Mouse (Mus musculus) 416B (cell line): ENCODE data around the gene Itga10.
"Not testable (repeated sequence)": the region's sequence is repeated elsewhere in the genome, so short reads cannot be mapped to it uniquely, and the experiment has no call there.

Experiments used
- DNase-seq: peaks from one replicate; pipeline ENCODE4 v3.0.0; 2011; ENCODE audit warnings: low read depth

Itga10 gene

GRCm38 (mm10) chr3:96634928-96635879, 10.2 kb upstream of the Itga10 start, which contains the start of the genes Pex11b and Gm42957:
Gene Pex11b (plus strand): TSS chr3:96635376.
Gene Gm42957 (plus strand): TSS chr3:96635474.
- peak; percentile 89 for DNase-seq

- DNase-seq = no peak
Observed at GRCm38 (mm10) chr3:96635906-96636305, 9.5 kb upstream of the Itga10 start.

- DNase-seq = peak; percentile 37
Observed at GRCm38 (mm10) chr3:96636448-96636847, 8.9 kb upstream of the Itga10 start.

GRCm38 (mm10) chr3:96639219-96639618, 6.2 kb upstream of the Itga10 start:
- peak; percentile 81 for DNase-seq

- DNase-seq = no peak
Observed at GRCm38 (mm10) chr3:96647365-96647764, 2.0 kb downstream of the Itga10 start.

GRCm38 (mm10) chr3:96660901-96661300, 15.5 kb downstream of the Itga10 start:
- no peak for DNase-seq

- DNase-seq = no peak
Observed at GRCm38 (mm10) chr3:96662731-96663316, 17.4 kb downstream of the Itga10 start.

- peak; percentile 76 for DNase-seq
Observed at GRCm38 (mm10) chr3:96663432-96664239, 18.3 kb downstream of the Itga10 start.

- not testable (repeated sequence) for DNase-seq
Observed at GRCm38 (mm10) chr3:96665732-96666363, 20.5 kb downstream of the Itga10 start.

- no peak for DNase-seq
Observed at GRCm38 (mm10) chr3:96666916-96667315, 21.5 kb downstream of the Itga10 start.

GRCm38 (mm10) chr3:96667316-96667715, 21.9 kb downstream of the Itga10 start:
- peak; percentile 71 for DNase-seq

- peak; percentile 17 for DNase-seq
Observed at GRCm38 (mm10) chr3:96668424-96669067, 23.2 kb downstream of the Itga10 start.

GRCm38 (mm10) chr3:96669727-96670468, 24.5 kb downstream of the Itga10 start, which contains the start of gene Ankrd35:
Gene Ankrd35 (plus strand): TSS chr3:96670131.
- peak; percentile 95 for DNase-seq

- DNase-seq = no peak
Observed at GRCm38 (mm10) chr3:96671519-96671918, 26.1 kb downstream of the Itga10 start.

GRCm38 (mm10) chr3:96673514-96673913, 28.1 kb downstream of the Itga10 start:
- DNase-seq = no peak

GRCm38 (mm10) chr3:96674442-96674841, 29.1 kb downstream of the Itga10 start:
- no peak for DNase-seq

- peak; percentile 32 for DNase-seq
Observed at GRCm38 (mm10) chr3:96675171-96675570, 29.8 kb downstream of the Itga10 start.

- DNase-seq = no peak
Observed at GRCm38 (mm10) chr3:96675690-96676089, 30.3 kb downstream of the Itga10 start.

- no peak for DNase-seq
Observed at GRCm38 (mm10) chr3:96678456-96678855, 33.1 kb downstream of the Itga10 start.

GRCm38 (mm10) chr3:96679159-96679674, 33.8 kb downstream of the Itga10 start:
- peak; percentile 62 for DNase-seq
